Mouse (Mus musculus) spleen, adult 18-20 months (tissue): Measurements from ENCODE around the gene Gpr84.

Source experiments
- DNase-seq, 2 experiments: peaks; one replicate each; pipeline ENCODE4 v3.0.0; 2022; ENCODE audit warnings: mixed read lengths in 2 of 2

Gene Gpr84

DNA sequence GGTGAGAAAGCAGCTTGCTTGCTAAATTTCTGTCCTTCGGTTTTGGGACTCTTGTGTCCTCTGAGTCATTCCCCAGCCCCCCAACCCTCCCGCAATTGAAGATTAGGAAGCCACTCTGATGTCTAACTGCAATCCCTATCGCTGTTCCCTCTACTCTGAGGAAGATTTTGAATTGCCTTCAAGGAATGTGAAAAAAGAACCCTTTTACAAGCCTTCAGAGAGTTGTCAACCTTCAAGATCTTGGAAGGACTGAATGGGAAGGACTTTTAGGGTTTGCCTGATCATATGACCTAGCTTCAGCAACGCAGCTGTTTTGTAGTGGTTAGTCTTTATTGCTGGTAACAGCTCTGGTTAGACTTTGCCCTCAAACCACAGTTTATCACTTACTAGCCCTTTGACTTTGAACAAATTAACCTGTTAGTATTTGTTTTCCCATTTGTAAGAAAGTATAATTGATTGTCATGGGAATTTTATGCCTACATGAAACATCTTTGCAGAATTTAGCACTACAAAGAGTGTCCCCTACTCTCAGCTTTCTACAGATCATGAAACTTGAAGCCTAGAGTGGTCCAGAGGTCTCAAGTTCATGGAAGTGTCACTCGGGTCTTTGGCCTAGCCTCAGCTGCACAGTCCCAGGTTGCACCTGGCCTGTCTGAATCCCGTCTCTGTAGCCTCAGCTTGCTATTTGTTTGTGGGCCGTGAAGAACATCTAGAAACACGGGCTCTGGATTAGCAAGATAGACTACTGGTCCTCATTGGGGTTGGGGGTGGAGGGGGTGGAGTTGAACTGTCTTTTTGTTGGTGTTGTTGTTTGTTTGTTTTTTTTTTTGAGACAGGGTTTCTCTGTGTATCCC is 4.4 kb downstream of the Gpr84 start:
- DNase-seq: no peak

DNA sequence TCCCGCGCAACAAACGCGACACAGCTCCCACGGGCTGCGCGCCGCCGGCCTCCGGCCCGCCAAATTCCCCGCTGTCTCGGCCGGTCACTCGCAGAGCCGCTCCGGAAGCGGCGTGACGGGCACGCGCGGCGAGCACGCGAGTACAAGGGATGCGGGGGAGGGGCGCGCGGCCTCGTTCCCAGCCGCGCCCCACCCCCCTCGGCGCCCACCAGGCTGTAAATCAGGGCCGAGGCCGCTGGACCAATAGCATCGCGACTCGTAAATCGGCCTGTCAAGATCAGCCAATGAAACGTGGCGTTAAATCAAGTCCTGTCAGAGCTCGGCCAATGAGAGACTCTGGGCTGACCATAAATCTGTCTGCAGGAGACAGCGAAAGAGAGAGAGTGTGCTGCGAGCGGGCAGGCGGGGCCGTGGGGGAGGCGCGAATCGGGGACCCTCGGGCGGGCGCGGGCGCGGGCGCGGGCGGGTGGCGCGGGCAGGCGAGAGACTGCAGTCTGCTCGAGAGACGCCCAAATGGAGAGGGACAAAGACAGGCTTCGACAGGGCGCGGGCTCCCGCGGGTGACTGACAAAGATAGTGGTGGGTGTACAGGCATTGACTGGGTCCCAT is 5.2 kb downstream of the Gpr84 start:
- peak; percentile 77 to 83 for DNase-seq

DNA sequence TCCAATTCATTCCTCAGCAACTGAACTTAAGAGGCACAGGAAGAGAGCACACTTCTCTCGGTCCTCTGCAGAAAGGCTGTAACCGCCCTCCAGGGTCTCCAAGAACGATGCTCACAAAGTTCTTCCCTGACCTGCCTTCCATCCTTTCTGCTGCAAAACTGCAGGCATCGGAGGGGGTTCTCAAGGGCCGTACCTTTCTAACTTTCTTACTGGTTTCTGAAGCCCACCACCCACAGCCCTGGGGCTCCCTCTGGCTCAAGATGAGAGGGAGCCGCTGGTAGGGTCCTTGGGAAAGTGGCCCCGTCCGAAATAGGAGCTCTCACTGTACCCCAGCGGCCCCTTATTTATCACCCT is 5.8 kb downstream of the Gpr84 start:
- no peak for DNase-seq

DNA sequence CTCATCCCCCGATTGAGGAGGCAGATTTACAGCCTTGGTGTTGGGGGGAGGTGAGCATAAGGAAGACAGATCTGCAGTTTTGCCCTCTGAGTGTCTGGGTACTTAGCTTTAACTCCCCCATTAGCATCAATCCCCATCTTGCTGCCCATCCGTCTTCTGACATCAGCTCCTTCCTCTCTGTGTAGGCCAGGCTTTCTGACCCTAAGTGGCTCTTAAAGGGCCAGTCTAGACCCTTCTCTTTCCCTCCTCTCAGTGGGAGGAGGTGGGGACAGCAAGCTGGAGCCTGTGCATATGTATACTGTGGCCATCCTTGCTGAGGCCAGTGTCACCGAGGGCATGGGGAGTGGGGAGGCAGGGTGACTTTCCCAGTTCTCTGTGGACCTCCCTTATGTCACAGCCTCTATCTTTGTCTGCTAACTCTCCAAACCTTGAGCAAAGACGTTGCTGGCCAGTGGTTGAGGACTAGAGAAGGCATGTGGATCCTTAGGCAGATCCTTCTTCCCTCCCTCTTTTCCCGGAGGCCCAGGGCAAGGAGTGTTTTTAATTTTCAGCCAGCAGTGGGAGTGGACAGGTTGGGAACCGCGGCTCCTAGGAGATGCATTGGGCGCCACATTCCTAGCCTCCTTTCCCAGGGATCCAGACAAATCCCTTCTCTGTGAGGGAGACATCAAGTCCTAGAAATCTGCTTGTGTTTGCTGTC is 6.3 kb downstream of the Gpr84 start:
- no peak for DNase-seq

DNA sequence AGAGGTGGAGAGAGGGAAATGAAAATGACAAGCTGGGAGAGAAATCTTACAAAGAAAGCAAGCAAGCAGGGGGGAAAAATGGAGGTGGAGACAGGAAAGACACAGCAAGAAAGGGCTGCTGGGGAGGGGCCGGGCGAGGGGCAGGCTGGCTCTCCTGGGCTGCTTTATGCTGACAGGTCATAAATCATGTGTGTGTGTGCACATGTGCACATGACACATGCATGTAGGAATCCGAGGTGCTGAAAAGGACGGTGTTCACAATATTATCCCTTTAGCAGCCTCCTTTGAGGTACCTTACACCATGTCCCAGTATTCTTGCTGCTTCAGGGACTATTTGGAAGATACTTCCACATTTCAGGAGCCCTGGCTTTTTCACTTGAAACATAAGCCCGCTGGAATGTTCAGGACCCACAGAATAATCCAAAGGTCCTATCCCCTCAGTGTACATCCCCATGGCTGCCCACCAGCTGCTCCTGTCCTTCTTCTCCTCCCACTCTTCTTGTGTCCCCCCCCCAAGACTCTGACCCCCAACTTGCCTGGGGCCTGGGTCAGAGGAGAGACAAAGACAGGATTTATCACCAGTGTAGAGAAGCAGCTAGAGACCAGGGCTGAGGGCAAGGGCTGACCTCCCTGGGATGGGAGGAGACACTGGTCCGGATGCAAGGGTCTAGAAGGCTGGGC is 7.9 kb downstream of the Gpr84 start:
- no peak for DNase-seq

DNA sequence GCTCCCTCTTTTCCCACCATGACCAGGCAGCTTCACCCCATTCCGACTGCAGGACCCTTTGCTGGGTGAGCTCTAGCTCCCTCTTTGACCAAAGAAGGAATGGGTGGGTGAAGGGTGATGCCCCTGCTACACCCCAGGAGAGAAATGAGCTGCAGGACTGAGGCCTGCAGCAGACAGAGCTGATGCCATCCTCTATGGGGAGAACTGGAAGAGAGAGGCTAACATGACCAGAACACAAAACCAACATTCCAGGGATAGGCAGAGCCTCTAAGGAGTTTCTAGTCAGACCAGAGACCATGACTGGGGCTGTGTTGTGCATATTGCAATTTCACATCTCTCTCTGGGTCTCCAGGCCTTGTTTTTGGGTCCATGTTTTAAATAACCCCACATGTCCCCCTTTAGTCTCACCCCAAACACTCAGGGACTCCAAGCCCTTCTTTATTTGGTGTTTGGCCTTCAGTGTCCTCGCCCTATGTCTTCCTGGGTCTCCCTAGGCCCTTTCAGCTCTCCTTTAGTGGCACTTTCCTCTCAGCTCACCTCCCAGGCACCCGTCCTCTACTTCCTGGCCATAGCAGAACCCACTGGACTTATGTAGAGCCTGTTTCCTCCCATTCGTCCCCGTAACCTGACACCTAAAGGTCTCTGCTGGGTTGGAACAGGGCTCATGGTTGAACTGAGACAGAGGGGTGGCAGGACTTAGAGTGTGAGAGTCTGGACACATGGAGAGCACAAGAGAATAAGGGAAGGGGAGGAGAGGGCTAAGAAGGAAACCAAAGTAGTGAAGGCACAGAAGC is 8.7 kb downstream of the Gpr84 start:
- no peak for DNase-seq

DNA sequence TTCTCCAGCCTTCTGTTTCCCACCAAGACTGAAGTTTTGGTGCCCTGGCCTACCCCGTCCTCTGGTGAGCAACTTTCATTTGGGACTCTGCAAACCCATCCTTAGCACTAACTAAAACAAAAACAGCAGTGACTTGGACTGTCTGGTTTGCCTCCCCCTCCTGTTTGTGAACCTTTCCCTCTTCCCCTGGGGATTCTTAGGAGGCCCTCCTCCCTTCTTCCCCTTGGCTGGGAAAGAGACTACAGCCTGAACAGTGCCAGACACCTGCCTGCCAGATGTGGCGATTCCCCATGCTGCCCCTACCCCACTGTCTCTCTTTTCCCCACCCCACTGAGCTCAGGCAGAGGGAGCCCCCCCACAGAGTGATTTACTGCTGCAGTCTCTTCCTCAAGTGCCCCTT is 9.4 kb downstream of the Gpr84 start:
- DNase-seq: no peak

DNA sequence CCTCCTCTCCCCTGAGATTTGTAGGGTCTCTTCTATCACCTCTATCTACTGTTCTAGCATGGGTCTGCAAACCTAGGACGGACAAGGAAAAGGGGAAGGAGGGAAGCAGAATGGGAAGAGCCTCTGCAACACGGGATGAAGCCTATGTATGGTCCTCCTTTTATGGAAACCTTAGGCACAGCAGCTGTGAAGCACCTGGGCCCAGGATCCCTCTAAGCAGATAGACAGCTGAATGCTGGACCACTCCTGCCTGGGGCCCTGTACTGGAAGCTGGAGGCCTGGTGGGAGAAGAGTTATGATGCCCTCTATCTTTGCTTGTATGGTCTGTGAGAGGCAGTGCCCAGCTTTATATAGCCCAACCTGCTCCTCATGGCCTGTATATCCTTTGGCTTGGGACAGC is 9.9 kb downstream of the Gpr84 start:
- no peak for DNase-seq

DNA sequence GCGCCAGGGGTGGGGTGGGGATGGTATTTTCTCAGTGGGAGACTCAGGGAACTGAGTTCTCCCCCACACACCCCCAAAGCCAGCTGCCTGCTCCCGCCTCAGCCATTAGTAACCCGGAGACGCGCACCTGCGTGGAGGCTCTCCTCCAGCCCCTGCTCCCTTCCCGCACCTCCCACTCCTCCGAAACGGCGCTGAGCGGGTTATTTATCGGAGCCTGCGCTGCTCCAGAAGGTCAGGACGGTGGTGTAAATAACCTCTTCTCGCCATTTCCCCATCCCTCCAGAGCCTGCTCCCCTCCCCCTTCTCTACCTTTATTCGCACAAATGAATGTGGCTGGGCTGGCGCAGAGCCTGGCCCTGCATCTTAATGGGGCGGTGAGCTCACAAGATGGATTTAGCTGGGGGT is 10.3 kb downstream of the Gpr84 start:
- DNase-seq: no peak

DNA sequence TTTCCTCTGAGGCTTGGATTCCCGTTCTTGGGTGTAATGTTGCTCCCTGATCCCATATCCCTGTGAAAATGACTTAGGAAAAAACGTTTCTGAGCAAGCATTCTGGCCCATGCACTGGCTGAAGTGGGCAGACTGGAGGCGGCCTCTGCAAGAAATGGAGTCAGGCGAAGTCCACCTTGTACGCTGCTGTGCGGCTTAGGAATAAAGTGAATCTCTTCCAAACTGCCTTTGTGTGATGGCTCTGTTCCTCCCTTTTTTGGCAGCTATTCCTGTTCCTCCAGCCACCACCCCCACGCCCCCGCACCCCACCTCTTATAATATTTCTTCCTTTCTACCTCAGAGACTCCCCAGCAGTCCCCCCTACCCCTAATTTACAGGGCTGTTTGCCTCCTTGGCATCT is 10.8 kb downstream of the Gpr84 start:
- no peak for DNase-seq

DNA sequence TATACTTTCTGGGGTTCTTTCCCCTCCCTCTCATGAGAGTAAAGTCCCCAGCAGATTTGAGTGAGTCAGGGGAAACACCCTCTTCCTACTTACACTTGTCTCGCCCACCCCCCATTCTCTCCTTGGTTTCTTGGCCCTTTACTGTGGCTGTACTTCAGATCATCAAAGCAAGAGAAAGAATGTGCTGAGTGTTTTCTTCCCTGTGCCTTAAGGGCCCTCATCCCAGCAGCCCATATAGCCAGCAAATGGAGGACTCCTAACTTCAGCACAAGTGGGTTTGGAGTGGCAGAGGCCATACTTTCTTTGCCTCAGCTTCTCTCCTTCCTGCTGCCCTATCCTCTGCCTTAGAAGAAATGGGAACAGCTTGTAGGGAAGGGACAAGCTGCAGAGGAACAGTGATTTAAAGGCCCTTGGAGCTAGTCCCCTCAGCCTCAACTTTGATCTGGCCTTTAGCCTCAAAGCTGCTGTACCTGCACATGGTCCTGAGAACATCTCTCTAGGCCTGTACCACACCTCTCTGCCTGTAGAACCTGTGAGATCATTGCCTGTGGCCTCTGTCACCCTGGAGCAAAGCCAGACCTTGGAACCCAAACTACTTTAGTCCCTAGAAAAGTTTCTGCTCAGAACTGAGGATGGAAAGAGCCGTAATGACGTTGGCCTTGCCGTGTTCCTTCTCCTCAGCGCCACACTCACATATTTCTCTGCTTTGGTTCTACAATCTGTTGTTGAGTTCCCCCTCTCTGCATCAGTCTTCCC is 11.4 kb downstream of the Gpr84 start:
- DNase-seq: no peak

DNA sequence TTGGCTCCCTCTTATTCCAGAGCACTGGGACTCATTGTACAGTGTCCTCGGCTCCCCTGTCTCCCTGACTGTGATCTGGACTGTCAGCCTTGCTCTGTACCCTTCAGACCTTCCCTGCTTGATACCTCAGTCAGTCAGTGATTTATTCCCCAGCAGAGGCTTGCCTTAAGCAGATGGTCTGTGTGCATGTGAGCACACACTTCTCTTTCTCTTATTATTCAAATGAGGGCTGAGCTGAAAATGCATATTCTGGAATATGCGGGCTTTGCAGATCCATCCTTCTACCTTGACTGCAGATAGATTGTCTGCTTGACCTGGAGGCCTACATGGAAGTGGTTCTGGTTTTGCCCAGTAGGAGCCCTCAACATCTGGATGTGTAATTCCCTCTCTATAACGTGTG is 12.4 kb downstream of the Gpr84 start:
- DNase-seq: no peak

DNA sequence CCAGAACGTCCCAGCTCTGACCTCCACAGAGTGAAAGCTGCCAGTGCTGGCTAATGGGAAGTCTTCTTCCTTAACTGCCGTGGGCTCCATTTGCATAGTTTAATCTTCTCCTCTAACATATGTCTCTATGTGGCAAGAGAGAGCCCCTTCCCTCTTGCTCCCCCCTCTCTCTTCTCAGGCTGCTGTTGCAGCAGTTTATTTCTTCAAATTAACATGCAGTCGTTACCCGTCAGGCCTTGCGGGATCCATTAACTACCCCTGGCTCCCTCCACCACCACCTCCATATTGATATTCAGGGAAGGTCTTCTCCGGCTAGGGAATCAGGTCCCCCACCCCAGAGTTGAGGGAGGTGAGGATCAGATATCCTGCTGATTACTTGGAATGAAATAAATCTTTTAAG is 13.1 kb downstream of the Gpr84 start:
- DNase-seq: no peak

DNA sequence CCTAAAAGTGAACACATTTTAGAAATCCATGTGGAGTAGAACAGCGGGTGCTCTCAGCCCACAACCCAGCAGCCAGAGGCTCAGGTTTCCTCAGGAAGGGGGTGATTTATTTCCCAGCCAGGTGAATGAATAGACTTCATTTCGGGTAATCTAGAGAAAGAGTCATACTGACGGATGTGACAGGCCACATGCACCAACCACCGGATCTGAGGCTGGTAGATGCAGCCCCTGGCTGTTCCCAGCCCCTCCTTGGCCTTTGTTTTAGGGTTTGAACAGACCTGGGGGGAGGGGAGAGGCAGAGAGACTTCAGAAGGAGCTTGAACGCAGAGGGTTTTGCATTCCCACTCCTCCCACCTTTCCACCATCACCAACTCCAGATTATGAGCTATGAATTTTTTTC is 14.6 kb downstream of the Gpr84 start:
- no peak for DNase-seq

DNA sequence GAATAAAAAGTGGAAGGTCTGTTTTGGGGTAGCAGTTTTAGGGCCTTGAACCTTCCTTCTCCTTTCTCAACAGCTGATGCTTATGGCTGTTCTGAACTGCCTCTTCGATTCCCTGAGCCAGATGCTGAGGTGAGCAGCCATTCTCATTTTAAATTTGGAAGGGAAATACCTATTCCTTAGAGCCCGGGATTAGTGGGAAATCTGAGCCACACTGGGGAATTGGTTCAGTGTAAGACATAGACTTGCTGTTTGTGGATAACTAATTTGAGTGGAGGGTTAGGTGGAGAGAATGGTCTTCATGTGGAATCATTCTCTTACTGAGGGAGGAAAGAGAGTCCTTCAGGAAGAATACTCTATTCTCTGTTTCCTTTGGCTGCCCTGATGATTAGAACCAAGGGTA is 15.8 kb downstream of the Gpr84 start:
- DNase-seq: no peak

DNA sequence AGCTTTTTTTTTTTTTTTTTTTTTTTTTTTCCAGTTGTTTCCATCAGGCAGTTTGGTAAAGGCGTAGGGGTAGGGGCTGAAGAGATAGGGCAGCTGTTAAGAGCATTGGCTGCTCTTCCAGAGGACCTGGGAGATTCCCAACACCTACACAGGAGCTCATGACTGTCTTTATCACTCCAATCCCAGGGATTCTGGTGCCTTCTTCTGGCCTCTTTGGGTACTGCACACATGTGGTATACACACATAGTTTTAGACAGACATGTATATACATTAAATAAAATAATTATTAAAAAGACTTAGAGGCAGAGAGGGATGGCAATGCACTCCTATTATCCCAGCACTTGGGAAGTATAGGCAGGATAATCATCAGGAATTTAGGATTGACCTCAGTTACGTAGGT is 17.0 kb downstream of the Gpr84 start:
- DNase-seq: no peak

DNA sequence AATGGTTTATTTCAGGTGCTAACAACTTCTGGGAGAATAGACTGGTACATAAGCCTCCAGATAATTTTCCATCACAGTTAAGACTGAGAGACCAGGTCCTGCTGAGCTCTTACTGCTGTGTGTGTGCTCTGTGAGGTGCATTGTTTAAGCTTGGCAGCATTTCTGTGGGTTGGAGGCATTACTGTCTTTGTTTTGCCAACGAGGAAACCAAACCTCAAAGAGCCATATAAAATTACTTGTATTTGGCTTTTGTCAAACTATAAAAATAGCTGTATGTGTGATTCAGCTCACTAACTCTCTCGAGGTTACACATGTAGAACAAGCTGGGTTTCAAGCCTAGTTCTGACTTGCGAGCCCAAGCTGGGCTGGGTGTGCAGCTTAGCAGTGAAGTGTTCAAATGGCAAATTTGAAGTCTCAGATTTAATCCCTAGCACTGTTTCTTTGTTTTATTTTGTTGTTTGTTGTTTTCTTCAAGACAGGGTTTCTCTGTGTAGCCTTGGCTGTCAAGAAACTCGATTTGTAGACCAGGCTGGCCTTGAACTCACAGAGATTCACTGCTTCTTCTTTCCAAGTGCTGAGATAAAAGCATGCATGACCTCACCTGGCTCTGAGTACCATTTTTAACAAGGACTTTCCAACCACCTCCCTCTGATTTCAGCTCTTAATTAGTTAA is 17.6 kb downstream of the Gpr84 start:
- no peak for DNase-seq

DNA sequence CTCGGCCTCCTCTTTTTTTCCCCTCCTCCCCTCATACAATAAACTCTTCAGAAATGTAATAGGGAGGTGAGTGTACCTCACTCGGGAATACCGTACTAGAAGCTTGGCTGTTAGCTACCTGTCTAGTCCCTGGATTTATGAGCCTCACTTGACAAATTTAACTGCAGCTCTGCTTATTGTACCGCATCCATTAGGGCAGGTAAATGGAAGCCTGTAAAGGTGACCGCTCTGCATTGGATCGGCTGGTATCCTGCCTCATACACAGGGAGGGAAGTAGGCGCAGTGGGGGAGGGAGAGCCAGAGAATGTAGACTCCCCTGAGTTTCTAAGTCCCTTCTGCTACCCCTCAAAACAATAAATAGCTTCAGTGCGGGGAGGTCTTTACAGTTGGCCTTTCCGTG is 19.6 kb downstream of the Gpr84 start:
- no peak for DNase-seq

DNA sequence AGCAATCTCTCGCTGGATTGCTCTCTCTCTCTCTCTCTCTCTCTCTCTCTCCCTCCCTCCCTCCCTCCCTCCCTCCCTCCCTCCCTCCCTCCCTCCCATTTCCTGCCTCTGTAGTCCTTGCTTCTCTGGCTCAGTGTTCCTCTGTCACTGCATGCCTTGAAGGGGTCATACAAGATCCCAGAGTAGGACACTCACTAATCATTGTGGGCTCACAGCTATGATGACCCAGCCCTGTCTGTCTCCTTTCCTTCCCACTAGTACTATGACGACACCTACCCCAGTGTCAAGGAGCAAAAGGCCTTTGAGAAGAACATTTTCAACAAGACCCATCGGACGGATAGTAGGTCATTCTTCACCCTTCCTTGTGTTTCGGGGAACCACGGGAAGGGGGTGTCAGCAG is 20.0 kb downstream of the Gpr84 start:
- DNase-seq: no peak

DNA sequence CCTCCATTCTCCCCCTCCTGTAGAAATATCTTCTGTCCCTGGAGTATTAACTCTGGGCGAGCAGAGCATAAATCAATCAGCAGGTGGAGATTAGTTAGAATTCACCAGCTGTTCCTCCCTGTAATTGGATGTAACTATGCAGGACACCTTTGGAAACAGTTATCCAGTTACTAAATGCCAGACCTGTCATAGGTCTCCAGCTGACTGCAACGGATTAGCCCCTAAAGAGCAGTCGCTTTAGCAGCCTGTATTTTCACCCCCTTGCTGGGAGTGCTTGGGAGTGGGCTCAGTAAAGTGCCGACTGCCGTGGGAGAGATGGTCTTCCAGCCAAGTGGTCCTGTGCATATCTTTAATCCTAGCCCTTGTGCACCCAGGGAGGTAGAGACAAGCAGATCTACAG is 20.8 kb downstream of the Gpr84 start:
- DNase-seq: no peak

DNA sequence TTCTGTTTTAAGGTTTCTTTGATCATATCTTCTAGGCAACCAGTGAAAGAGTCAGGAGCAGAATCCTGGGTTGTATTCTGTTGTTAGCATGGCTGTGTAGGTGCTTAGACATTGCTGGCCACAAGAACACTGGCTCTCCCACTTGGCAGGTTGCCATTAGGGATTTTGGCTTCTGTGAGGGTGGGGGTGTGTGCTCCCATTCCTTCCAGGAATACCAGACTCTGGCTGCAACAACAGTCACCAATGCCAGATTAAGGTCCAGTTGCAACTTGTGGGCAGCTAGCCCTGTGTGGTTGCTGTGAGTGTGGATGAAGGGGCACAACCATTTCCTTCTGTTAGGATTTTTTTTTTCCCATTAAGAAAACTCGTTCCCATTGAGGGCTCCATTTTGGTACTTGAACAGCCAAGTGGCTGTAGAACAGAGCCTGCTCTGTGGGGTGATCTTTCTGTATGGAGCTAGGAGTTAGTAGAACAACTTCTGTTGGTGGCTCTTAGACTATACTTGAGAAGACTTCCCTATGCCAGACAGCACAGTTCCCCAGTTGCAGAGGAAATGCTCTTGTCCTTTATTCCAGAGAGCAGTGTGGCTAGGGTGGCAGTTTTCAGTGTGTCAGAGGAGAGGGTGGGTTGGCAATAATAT is 24.5 kb downstream of the Gpr84 start:
- DNase-seq: no peak
